Mouse (Mus musculus): ENCODE results near the gene Gm7929. TPM values are rescaled to one million over a fixed set of nuclear protein-coding genes. Genes with fewer than 3 reads are reported as not detected.
A peak's percentile ranks its signal among the peaks of the same experiment; 100 is the strongest.
"Not testable (repeated sequence)": the region's sequence is repeated elsewhere in the genome, so short reads cannot be mapped to it uniquely, and the experiment has no call there.

Gene Gm7929
- total RNA-seq (2021), result not detected
- long read RNA-seq, experiment 1, result 0 reads
- long read RNA-seq, experiment 2, result 0 reads

DNA sequence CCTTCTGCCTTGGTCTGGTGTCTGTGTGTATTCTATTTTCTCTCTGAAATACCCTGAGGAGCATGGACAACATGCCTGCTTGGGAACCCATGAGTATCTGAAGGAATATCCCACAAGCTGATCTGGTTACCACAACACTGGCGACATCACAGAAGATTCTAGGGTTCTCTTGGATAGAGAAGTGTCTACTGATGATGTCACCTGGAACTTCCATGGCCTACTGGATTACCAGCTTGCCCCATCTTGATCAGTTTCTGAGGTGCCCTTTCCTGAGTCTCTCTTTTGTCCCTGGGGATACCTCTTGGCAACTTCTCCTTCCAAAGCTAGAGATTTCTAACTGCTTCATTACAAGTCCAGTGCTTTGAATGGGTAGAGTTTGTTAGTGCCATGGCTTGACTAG, at the start of gene Gm7929:
Gm7929 (minus strand) TSS at position 101 of the 400 bp plus-strand sequence.
- intact Hi-C loops (cut with DNase I; ENCODE audit: low total_unique reads); DNase-seq: not testable (repeated sequence)

DNA sequence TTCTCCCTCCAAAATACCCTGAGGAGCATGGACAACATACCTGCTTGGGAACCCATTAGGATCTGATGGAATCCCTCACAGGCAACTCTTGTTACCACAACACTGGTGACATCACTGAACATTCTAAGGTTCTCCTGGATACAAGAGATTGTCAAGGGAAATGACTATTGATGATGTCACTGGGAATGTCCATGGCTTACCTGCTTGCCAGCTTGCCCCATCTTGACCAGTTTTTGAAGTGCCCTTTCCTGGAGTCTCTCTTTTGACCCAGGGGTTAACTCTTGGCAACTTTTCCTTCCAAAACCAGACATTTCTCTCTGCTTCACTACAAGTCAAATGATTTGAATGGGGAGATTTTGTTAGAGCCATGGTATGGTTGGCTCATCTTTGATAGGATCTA, 21.9 kb upstream of the Gm7929 start, which contains the start of gene Gm47189:
Gm47189 (minus strand) TSS at position 101 of the 400 bp plus-strand sequence.
- intact Hi-C loops (cut with DNase I; ENCODE audit: low total_unique reads); DNase-seq: not testable (repeated sequence)

DNA sequence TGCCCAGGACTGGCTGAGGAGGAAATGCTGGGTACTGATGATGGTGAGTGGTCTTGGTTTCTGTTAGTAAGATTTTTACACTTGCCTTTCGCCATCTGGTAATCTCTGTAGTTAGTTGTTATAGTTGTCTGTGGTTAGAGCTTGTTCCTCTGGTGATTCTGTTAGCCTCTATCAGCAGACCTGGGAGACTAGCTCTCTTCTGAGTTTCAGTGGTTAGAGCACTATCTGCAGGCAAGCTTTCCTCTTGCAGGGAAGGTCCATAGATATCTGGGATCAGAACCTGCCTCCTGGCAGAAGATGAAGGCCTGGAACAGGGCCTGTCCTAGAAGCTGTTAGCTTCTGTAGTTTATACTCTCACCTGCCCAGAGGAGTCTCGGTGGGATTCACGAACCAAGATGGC, 5.5 kb upstream of the Gm7929 start:
- intact Hi-C loops (cut with DNase I; ENCODE audit: low total_unique reads), result not testable (repeated sequence)
- DNase-seq, result peak; percentile 0

DNA sequence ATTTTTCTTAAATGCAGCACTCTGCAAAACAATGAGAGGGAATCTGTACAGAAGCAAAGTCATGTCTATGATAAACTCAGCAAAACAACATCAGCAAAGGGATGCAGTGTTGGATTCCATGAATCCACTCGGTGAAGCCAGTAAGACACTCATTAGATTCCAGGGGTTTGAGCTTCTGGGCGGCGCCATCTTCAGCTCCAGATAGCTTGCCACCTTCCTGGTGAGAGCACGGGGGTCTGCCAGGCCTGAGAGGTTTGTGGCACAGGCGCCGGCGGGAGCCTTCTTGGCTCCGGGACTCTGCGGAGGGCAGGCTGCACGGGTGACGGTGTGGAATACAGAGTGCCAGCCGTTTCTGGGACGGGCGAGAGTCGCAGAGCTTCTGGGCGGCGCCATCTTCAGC, 27.0 kb downstream of the Gm7929 start:
- intact Hi-C loops (cut with DNase I; ENCODE audit: low total_unique reads); DNase-seq: not testable (repeated sequence)

DNA sequence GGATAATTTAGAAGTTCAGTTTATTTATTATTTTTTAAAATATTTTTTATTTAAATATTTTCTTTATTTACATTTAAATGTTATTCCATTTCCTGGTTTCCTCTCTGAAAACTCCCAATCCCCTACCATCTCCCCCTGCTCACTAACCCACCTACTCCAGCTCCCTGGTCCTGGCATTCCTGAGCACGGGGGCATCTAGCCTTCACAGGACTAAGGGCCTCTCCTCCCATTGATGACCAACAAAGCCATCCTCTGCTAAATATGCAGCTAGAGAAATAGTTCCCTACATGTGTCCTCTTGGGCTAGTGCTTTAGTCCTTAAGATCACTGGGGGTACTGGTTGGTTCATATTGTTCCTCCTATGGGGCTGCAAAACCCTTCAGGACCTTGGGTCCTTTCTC, 33.2 kb downstream of the Gm7929 start:
- intact Hi-C loops (cut with DNase I; ENCODE audit: low total_unique reads), result not testable (repeated sequence)
- peak; percentile 1 for DNase-seq

DNA sequence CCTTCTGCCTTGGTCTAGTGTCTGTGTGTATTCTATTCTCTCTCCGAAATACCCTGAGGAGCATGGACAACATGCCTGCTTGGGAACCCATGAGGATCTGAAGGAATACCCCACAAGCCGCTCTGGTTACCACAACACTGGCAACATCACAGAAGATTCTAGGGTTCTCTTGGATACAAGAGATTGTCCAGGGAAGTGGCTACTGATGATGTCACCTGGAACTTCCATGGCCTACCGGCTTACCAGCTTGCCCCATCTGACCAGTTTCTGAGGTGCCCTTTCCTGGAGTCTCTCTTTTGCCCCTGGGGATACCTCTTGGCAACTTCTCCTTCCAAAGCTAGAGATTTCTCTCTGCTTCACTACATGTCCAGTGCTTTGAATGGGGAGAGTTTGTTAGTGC, 48.6 kb downstream of the Gm7929 start, which contains the start of gene Gm8068:
Gm8068 (minus strand) TSS at position 101 of the 400 bp plus-strand sequence.
- DNase-seq; intact Hi-C loops (cut with DNase I; ENCODE audit: low total_unique reads): not testable (repeated sequence)

Other genes starting within 250 kb of the Gm7929 start
- gene Gm7970, start 195.0 kb downstream of the Gm7929 start, total RNA-seq (2021), result not detected
- gene 1700049E17Rik2, start 177.4 kb downstream of the Gm7929 start, total RNA-seq (2021), result not detected
- gene Gm3072, start 126.0 kb downstream of the Gm7929 start, total RNA-seq (2021), result not detected
- gene Gm3676, start 104.1 kb downstream of the Gm7929 start, total RNA-seq (2021), result not detected
- not detected for gene Gm8068, start 48.7 kb downstream of the Gm7929 start, total RNA-seq (2021)
- gene Gm47189, start 21.8 kb upstream of the Gm7929 start, total RNA-seq (2021), result not detected
- not detected for gene Gm7980, start 156.7 kb upstream of the Gm7929 start, total RNA-seq (2021)
- not detected for gene 1700049E17Rik1, start 174.3 kb upstream of the Gm7929 start, total RNA-seq (2021)
- gene 1700024B05Rik, start 193.4 kb upstream of the Gm7929 start, total RNA-seq (2021), result not detected
- gene Gm6401, start 217.3 kb upstream of the Gm7929 start, total RNA-seq (2021), result not detected
- gene Gm3543, start 232.7 kb upstream of the Gm7929 start, total RNA-seq (2021), result not detected

Measured in gastrocnemius, postnatal 14 days (tissue).